Mouse (Mus musculus): ENCODE data around the gene Rnf222. TPM values are rescaled to one million over a fixed set of nuclear protein-coding genes. Genes with fewer than 3 reads are reported as not detected.

Gene Rnf222
- polyA plus RNA-seq, 1 experiment from 2014 or later: 0.30 TPM

GRCm38 (mm10) chr11:68863631-68864091 lies 24.7 kb upstream of the Rnf222 start:
- WGBS: 65% methylated on average over 4 of the region's 4 CpGs
- Histone ChIP-seq H3K4me2 (no peak overlapping the region), H3K4me3 (no peak overlapping the region), H3K9me3 (no peaks in the 10 kb centered on the region), H3K9ac (no peak overlapping the region), H3K27ac (no peak overlapping the region), H3K4me1 (no peaks in the 10 kb centered on the region), H3K36me3 (no peaks in the 10 kb centered on the region), H3K27me3 (no peaks in the 10 kb centered on the region; the same call in 1 of the 2 replicates)
- ATAC-seq (ENCODE audit: insufficient number of reproducible peaks, insufficient read depth, low FRiP score, low TSS enrichment, low read depth): no peak

GRCm38 (mm10) chr11:68864544-68865189 lies 23.7 kb upstream of the Rnf222 start:
- Histone ChIP-seq H3K4me3 (no peak overlapping the region), H3K9ac (no peak overlapping the region), H3K27me3 (no peaks in the 10 kb centered on the region), H3K36me3 (no peaks in the 10 kb centered on the region), H3K4me1 (no peaks in the 10 kb centered on the region), H3K4me2 (no peak overlapping the region), H3K9me3 (no peaks in the 10 kb centered on the region), H3K27ac (no peak overlapping the region)
- 60% methylated on average over 9 of the region's 9 CpGs for WGBS
- ATAC-seq (ENCODE audit: insufficient number of reproducible peaks, insufficient read depth, low FRiP score, low TSS enrichment, low read depth): no peak

- 79% methylated on average over 9 of the region's 9 CpGs for WGBS
- Histone ChIP-seq H3K36me3 (no peaks in the 10 kb centered on the region), H3K4me1 (no peaks in the 10 kb centered on the region), H3K27ac (no peak overlapping the region), H3K9me3 (no peaks in the 10 kb centered on the region), H3K9ac (no peak overlapping the region), H3K4me3 (no peak overlapping the region), H3K27me3 (no peaks in the 10 kb centered on the region), H3K4me2 (no peak overlapping the region)
- no peak for ATAC-seq (ENCODE audit: insufficient number of reproducible peaks, insufficient read depth, low FRiP score, low TSS enrichment, low read depth)
Observed at GRCm38 (mm10) chr11:68871277-68871676, 17.1 kb upstream of the Rnf222 start.

- ATAC-seq (ENCODE audit: insufficient number of reproducible peaks, insufficient read depth, low FRiP score, low TSS enrichment, low read depth): no peak
- H3K27me3 ChIP-seq: no peaks in the 10 kb centered on the region
- H3K4me1 ChIP-seq: no peaks in the 10 kb centered on the region
- 64% methylated on average over 6 of the region's 6 CpGs for WGBS
- no peak within 1 kb of the TSS for H3K4me2 ChIP-seq
- no peak within 1 kb of the TSS for H3K27ac ChIP-seq
- H3K36me3 ChIP-seq: no peaks in the 10 kb centered on the region
- no peaks in the 10 kb centered on the region for H3K9me3 ChIP-seq
- H3K9ac ChIP-seq: no peak within 1 kb of the TSS
- H3K4me3 ChIP-seq: no peak within 1 kb of the TSS
Observed at GRCm38 (mm10) chr11:68871748-68872147, 16.6 kb upstream of the Rnf222 start, which contains the start of gene Ndel1. Gene Ndel1 (minus strand): TSS chr11:68871858.

- Histone ChIP-seq H3K27ac (no peak overlapping the region), H3K4me3 (no peak overlapping the region), H3K9ac (no peak overlapping the region), H3K4me1 (no peaks in the 10 kb centered on the region), H3K4me2 (no peak overlapping the region), H3K27me3 (no peaks in the 10 kb centered on the region), H3K9me3 (no peaks in the 10 kb centered on the region), H3K36me3 (no peaks in the 10 kb centered on the region)
- ATAC-seq (ENCODE audit: insufficient number of reproducible peaks, insufficient read depth, low FRiP score, low TSS enrichment, low read depth): no peak
- WGBS: 0% methylated on average over 2 of the region's 2 CpGs
Observed at GRCm38 (mm10) chr11:68874841-68875240, 13.5 kb upstream of the Rnf222 start.

GRCm38 (mm10) chr11:68878811-68879210 lies 9.5 kb upstream of the Rnf222 start:
- Histone ChIP-seq H3K27ac (no peak overlapping the region), H3K36me3 (no peaks in the 10 kb centered on the region), H3K9me3 (no peaks in the 10 kb centered on the region), H3K4me1 (0 out of 2 replicates have a peak, but pooled peaks cover 5% of the 10 kb centered on the region), H3K27me3 (0 out of 2 replicates have a peak, but pooled peaks cover 3% of the 10 kb centered on the region), H3K4me2 (no peak overlapping the region), H3K4me3 (no peak overlapping the region), H3K9ac (no peak overlapping the region)
- ATAC-seq (ENCODE audit: insufficient number of reproducible peaks, insufficient read depth, low FRiP score, low TSS enrichment, low read depth): no peak
- 88% methylated on average over 5 of the region's 5 CpGs for WGBS

- H3K4me1 ChIP-seq: 0 out of 2 replicates have a peak, but pooled peaks cover 5% of the 10 kb centered on the region
- ATAC-seq (ENCODE audit: insufficient number of reproducible peaks, insufficient read depth, low FRiP score, low TSS enrichment, low read depth): no peak
- 17% methylated on average over 14 of the region's 14 CpGs for WGBS
Observed at GRCm38 (mm10) chr11:68882107-68882506, 6.2 kb upstream of the Rnf222 start.

GRCm38 (mm10) chr11:68883843-68884242 lies 4.5 kb upstream of the Rnf222 start:
- WGBS: 78% methylated on average over 2 of the region's 2 CpGs
- Histone ChIP-seq H3K36me3 (no peaks in the 10 kb centered on the region), H3K9ac (no peak overlapping the region), H3K4me1 (0 out of 2 replicates have a peak, but pooled peaks cover 5% of the 10 kb centered on the region), H3K4me3 (no peak overlapping the region), H3K27me3 (0 out of 2 replicates have a peak, but pooled peaks cover 3% of the 10 kb centered on the region), H3K9me3 (no peaks in the 10 kb centered on the region), H3K27ac (no peak overlapping the region), H3K4me2 (no peak overlapping the region)
- no peak for ATAC-seq (ENCODE audit: insufficient number of reproducible peaks, insufficient read depth, low FRiP score, low TSS enrichment, low read depth)

More at GRCm38 (mm10) chr11:68882107-68882506, 6.2 kb upstream of the Rnf222 start:
- no peak overlapping the region for H3K4me3 ChIP-seq
- H3K36me3 ChIP-seq: no peaks in the 10 kb centered on the region
- no peaks in the 10 kb centered on the region for H3K9me3 ChIP-seq
- no peak overlapping the region for H3K27ac ChIP-seq
- H3K27me3 ChIP-seq: 0 out of 2 replicates have a peak, but pooled peaks cover 3% of the 10 kb centered on the region
- H3K4me2 ChIP-seq: no peak overlapping the region; the same call in 1 of the 2 replicates
- peak overlapping the region; percentile 51 for H3K9ac ChIP-seq

- no peak for ATAC-seq (ENCODE audit: insufficient number of reproducible peaks, insufficient read depth, low FRiP score, low TSS enrichment, low read depth)
- 73% methylated on average over 5 of the region's 5 CpGs for WGBS
Observed at GRCm38 (mm10) chr11:68884368-68884767, 4.0 kb upstream of the Rnf222 start.

GRCm38 (mm10) chr11:68886091-68886490 lies 2.3 kb upstream of the Rnf222 start:
- no peak overlapping the region for H3K4me2 ChIP-seq
- H3K4me1 ChIP-seq: 0 out of 2 replicates have a peak, but pooled peaks cover 5% of the 10 kb centered on the region
- 64% methylated on average over 5 of the region's 5 CpGs for WGBS
- ATAC-seq (ENCODE audit: insufficient number of reproducible peaks, insufficient read depth, low FRiP score, low TSS enrichment, low read depth): no peak
- H3K9me3 ChIP-seq: no peaks in the 10 kb centered on the region
- H3K27me3 ChIP-seq: 0 out of 2 replicates have a peak, but pooled peaks cover 3% of the 10 kb centered on the region
- H3K36me3 ChIP-seq: no peaks in the 10 kb centered on the region
- no peak overlapping the region for H3K4me3 ChIP-seq
- H3K27ac ChIP-seq: no peak overlapping the region
- no peak overlapping the region for H3K9ac ChIP-seq

More at GRCm38 (mm10) chr11:68884368-68884767, 4.0 kb upstream of the Rnf222 start:
- Histone ChIP-seq H3K36me3 (no peaks in the 10 kb centered on the region), H3K4me1 (0 out of 2 replicates have a peak, but pooled peaks cover 5% of the 10 kb centered on the region), H3K4me2 (no peak overlapping the region), H3K4me3 (no peak overlapping the region), H3K9ac (no peak overlapping the region), H3K27me3 (0 out of 2 replicates have a peak, but pooled peaks cover 3% of the 10 kb centered on the region), H3K9me3 (no peaks in the 10 kb centered on the region), H3K27ac (no peak overlapping the region)

GRCm38 (mm10) chr11:68888653-68889052 lies 300 bp downstream of the Rnf222 start:
- no peaks in the 10 kb centered on the region for H3K4me1 ChIP-seq
- no peaks in the 10 kb centered on the region for H3K27me3 ChIP-seq
- no peak overlapping the region for H3K4me2 ChIP-seq
- no peaks in the 10 kb centered on the region for H3K36me3 ChIP-seq
- H3K9me3 ChIP-seq: no peaks in the 10 kb centered on the region
- no peak overlapping the region for H3K4me3 ChIP-seq
- no peak overlapping the region for H3K9ac ChIP-seq
- H3K27ac ChIP-seq: no peak overlapping the region
- WGBS: 71% methylated on average over 2 of the region's 2 CpGs
- no peak for ATAC-seq (ENCODE audit: insufficient number of reproducible peaks, insufficient read depth, low FRiP score, low TSS enrichment, low read depth)

- no peaks in the 10 kb centered on the region for H3K36me3 ChIP-seq
- no peak overlapping the region for H3K9ac ChIP-seq
- no peak overlapping the region for H3K4me3 ChIP-seq
- WGBS: 35% methylated on average over 2 of the region's 2 CpGs
- no peaks in the 10 kb centered on the region for H3K27me3 ChIP-seq
- H3K9me3 ChIP-seq: no peaks in the 10 kb centered on the region
- no peak for ATAC-seq (ENCODE audit: insufficient number of reproducible peaks, insufficient read depth, low FRiP score, low TSS enrichment, low read depth)
- H3K27ac ChIP-seq: no peak overlapping the region
- H3K4me2 ChIP-seq: no peak overlapping the region
- H3K4me1 ChIP-seq: no peaks in the 10 kb centered on the region
Observed at GRCm38 (mm10) chr11:68890625-68891024, 2.3 kb downstream of the Rnf222 start.
